Mouse (Mus musculus) bone marrow, adult 2 months (tissue): ENCODE data around the gene Vps37b.

Experiments used
- CTCF ChIP-seq: fragments of 200-500 bp; IDR thresholded peaks from 2 replicates; pipeline ENCODE4 v1.5.1; 2011; ENCODE audit warnings: low read length, control low read depth; ENCODE audit not compliant: control insufficient read depth, insufficient read depth
- POLR2A ChIP-seq: fragments of 200-500 bp; IDR thresholded peaks from 2 replicates; pipeline ENCODE4 v1.6.1; 2011; ENCODE audit warnings: low read depth, mild to moderate bottlenecking, control low read depth, low read length, borderline replicate concordance; ENCODE audit not compliant: control insufficient read depth

DNA sequence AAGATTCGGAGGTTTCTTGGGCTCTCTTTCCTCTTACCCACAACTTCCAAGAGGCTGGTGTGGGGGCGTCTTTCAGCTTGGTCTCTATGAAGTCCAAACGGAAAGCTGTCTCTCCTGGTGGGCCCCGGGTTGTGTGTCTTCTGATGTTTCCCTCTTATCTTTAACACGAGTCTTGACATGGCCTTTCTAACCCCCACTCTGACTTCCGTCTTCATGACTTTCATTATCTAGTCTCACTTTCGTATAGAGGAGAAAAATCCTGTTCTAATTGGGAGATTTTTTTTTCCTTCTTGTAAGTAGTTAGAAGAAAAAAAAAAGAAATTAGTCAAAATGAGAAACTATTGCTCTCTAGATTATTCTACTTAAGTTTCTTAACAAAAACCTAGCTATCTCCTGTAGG lies 9.7 kb downstream of the Vps37b start:
- TF ChIP-seq POLR2A (no peak), CTCF (no peak)
